Mouse (Mus musculus) intestine, embryonic 15.5 days (tissue): ENCODE data around the gene Usp9x. TPM values are rescaled to one million over a fixed set of nuclear protein-coding genes. Genes with fewer than 3 reads are reported as not detected.
A peak's percentile ranks its signal among the peaks of the same experiment; 100 is the strongest.

Experiments
- ATAC-seq: fragments of 200-750 bp; cut with Nextera tagmentation; 2 replicates; pipeline ENCODE4 v1.8.0; 2017; ENCODE audit warnings: moderate TSS enrichment, moderate library complexity
- H3K27ac ChIP-seq: fragments of 300-500 bp; sonication (generic); 2 replicates; pipeline ENCODE4 v1.5.1; 2015; ENCODE audit warnings: mild to moderate bottlenecking, inconsistent platforms
- H3K27me3 ChIP-seq: fragments of 300-500 bp; sonication (generic); replicated peaks from 2 replicates; pipeline ENCODE4 v1.6.1; 2015; ENCODE audit warnings: inconsistent platforms
- H3K36me3 ChIP-seq: fragments of 300-500 bp; sonication (generic); 2 replicates; pipeline ENCODE4 v1.6.1; 2015; ENCODE audit warnings: inconsistent platforms
- H3K4me1 ChIP-seq: fragments of 300-500 bp; sonication (generic); replicated peaks from 2 replicates; pipeline ENCODE4 v1.6.1; 2015; ENCODE audit warnings: inconsistent platforms
- H3K4me2 ChIP-seq: fragments of 300-500 bp; sonication (generic); replicated peaks from 2 replicates; pipeline ENCODE4 v1.6.1; 2015; ENCODE audit warnings: mild to moderate bottlenecking, inconsistent platforms
- H3K4me3 ChIP-seq: fragments of 300-500 bp; sonication (generic); replicated peaks from 2 replicates; pipeline ENCODE4 v1.5.1; 2015; ENCODE audit warnings: inconsistent platforms
- H3K9ac ChIP-seq: fragments of 300-500 bp; sonication (generic); 2 replicates; pipeline ENCODE4 v1.6.1; 2015; ENCODE audit warnings: inconsistent platforms
- H3K9me3 ChIP-seq: fragments of 300-500 bp; sonication (generic); 2 replicates; pipeline ENCODE4 v1.6.1; 2016; ENCODE audit warnings: inconsistent platforms
- WGBS: fragments of 180-500 bp; shearing (Covaris S2); methylation state at CpG from one replicate; pipeline ENCODE4 v1.1.7; 2015; 5-methylcytosine and 5-hydroxymethylcytosine counted together
- polyA plus RNA-seq: library from polyadenylated mRNA; unstranded; fragments of >200 nt; fragmentation: Nextera tagmentation; extraction: Ambion mirVana; gene quantifications from 2 replicates; pipeline ENCODE4 v1.2.1, GENCODE M21; 2015

The Usp9x gene
- polyA plus RNA-seq, 1 experiment from 2014 or later = 21.3 TPM

GRCm38 (mm10) chrX:13206514-13206913, 135.2 kb downstream of the Usp9x start:
- WGBS = 48% methylated on average over 7 of the region's 7 CpGs
- no peak for ATAC-seq
- no peak overlapping the region for H3K9ac ChIP-seq

GRCm38 (mm10) chrX:13207512-13208341, 136.4 kb downstream of the Usp9x start:
- H3K9ac ChIP-seq = no peak overlapping the region
- ATAC-seq = peak; percentile 93
- WGBS = 31% methylated on average over 23 of the region's 23 CpGs

More at GRCm38 (mm10) chrX:13206514-13206913, 135.2 kb downstream of the Usp9x start:
- Histone ChIP-seq H3K27me3 (no peaks in the 10 kb centered on the region), H3K9me3 (no peaks in the 10 kb centered on the region), H3K4me1 (no peaks in the 10 kb centered on the region), H3K4me2 (no peak overlapping the region), H3K36me3 (no peaks in the 10 kb centered on the region), H3K27ac (no peak overlapping the region), H3K4me3 (no peak overlapping the region)

GRCm38 (mm10) chrX:13208404-13208803, 137.1 kb downstream of the Usp9x start:
- 37% methylated on average over 6 of the region's 6 CpGs for WGBS
- no peaks in the 10 kb centered on the region for H3K9me3 ChIP-seq
- peak overlapping the region; percentile 51 for H3K4me2 ChIP-seq
- H3K27me3 ChIP-seq = no peaks in the 10 kb centered on the region
- no peaks in the 10 kb centered on the region for H3K36me3 ChIP-seq
- no peak overlapping the region for H3K9ac ChIP-seq
- no peak overlapping the region for H3K27ac ChIP-seq
- ATAC-seq = peak; percentile 16; the same call in 1 of the 2 replicates
- peak overlapping the region; percentile 30 for H3K4me3 ChIP-seq
- H3K4me1 ChIP-seq = no peaks in the 10 kb centered on the region

More at GRCm38 (mm10) chrX:13207512-13208341, 136.4 kb downstream of the Usp9x start:
- H3K27ac ChIP-seq = no peak overlapping the region
- no peaks in the 10 kb centered on the region for H3K4me1 ChIP-seq
- H3K9me3 ChIP-seq = no peaks in the 10 kb centered on the region
- H3K36me3 ChIP-seq = no peaks in the 10 kb centered on the region
- H3K4me2 ChIP-seq = peak overlapping the region; percentile 51
- H3K4me3 ChIP-seq = peak overlapping the region; percentile 30
- H3K27me3 ChIP-seq = no peaks in the 10 kb centered on the region

GRCm38 (mm10) chrX:13214275-13214674, 143.0 kb downstream of the Usp9x start:
- Histone ChIP-seq H3K27me3 (no peaks in the 10 kb centered on the region), H3K4me3 (no peak overlapping the region), H3K9me3 (no peaks in the 10 kb centered on the region), H3K36me3 (no peaks in the 10 kb centered on the region), H3K4me2 (no peak overlapping the region), H3K9ac (no peak overlapping the region), H3K27ac (no peak overlapping the region), H3K4me1 (no peaks in the 10 kb centered on the region)
- ATAC-seq = no peak
- 74% methylated on average over 1 of the region's 1 CpGs for WGBS

Other genes with a start within 250 kb of the Usp9x start
- gene Ddx3x, start 209.5 kb downstream of the Usp9x start, polyA plus RNA-seq = 112 and 128 TPM in 2 replicates